Mouse (Mus musculus) kidney, embryonic 14.5 days (tissue): ENCODE results near the gene Gzmn. TPM values are rescaled to one million over a fixed set of nuclear protein-coding genes. Genes with fewer than 3 reads are reported as not detected.
"Not testable (repeated sequence)": the region's sequence is repeated elsewhere in the genome, so short reads cannot be mapped to it uniquely, and the experiment has no call there.

ENCODE experiments used
- ATAC-seq: fragments of 200-750 bp; cut with Nextera tagmentation; 2 replicates; pipeline ENCODE4 v1.8.0; 2017; ENCODE audit warnings: moderate number of reproducible peaks, mild to moderate bottlenecking, moderate TSS enrichment, moderate library complexity; ENCODE audit not compliant: low FRiP score, low TSS enrichment
- H3K27ac ChIP-seq: fragments of 300-500 bp; sonication (generic); 2 replicates; pipeline ENCODE4 v1.5.1; 2014; ENCODE audit warnings: low read depth, mild to moderate bottlenecking, low read length, moderate library complexity, mixed read lengths
- H3K27me3 ChIP-seq: fragments of 300-500 bp; sonication (generic); 2 replicates; pipeline ENCODE4 v1.6.1; 2014; ENCODE audit warnings: mild to moderate bottlenecking, low read length; ENCODE audit not compliant: control insufficient read depth, insufficient read depth
- H3K36me3 ChIP-seq: fragments of 300-500 bp; sonication (generic); 2 replicates; pipeline ENCODE4 v1.6.1; 2014; ENCODE audit warnings: low read length, mixed read lengths; ENCODE audit not compliant: control insufficient read depth, insufficient read depth
- H3K4me1 ChIP-seq: fragments of 300-500 bp; sonication (generic); 2 replicates; pipeline ENCODE4 v1.6.1; 2014; ENCODE audit warnings: low read length, mixed read lengths; ENCODE audit not compliant: control insufficient read depth, insufficient read depth
- H3K4me2 ChIP-seq: fragments of 300-500 bp; sonication (generic); replicated peaks from 2 replicates; pipeline ENCODE4 v1.6.1; 2014; ENCODE audit warnings: low read depth, mild to moderate bottlenecking, low read length
- H3K4me3 ChIP-seq: fragments of 300-500 bp; sonication (generic); 2 replicates; pipeline ENCODE4 v1.5.1; 2014; ENCODE audit warnings: mild to moderate bottlenecking, low read length
- H3K9ac ChIP-seq: fragments of 300-500 bp; sonication (generic); 2 replicates; pipeline ENCODE4 v1.6.1; 2014; ENCODE audit warnings: low read depth, mild to moderate bottlenecking, low read length, moderate library complexity
- H3K9me3 ChIP-seq: fragments of 300-500 bp; sonication (generic); 2 replicates; pipeline ENCODE4 v1.6.1; 2016; ENCODE audit warnings: low read length; ENCODE audit not compliant: control insufficient read depth
- WGBS: fragments of 180-500 bp; shearing (Covaris S2); extraction: QIAGEN DNeasy Blood & Tissue Kit; methylation state at CpG from one replicate; pipeline ENCODE4 v1.1.7; 2014; 5-methylcytosine and 5-hydroxymethylcytosine counted together
- polyA plus RNA-seq: library from polyadenylated mRNA; unstranded; fragments of >200 nt; fragmentation: Nextera tagmentation; extraction: Ambion mirVana; gene quantifications from 2 replicates; pipeline ENCODE4 v1.2.1, GENCODE M21; 2014

The Gzmn gene
- not detected in 2 replicates for polyA plus RNA-seq

- 88% methylated on average over 5 of the region's 5 CpGs for WGBS
- no peak within 1 kb of the TSS for H3K4me3 ChIP-seq
- no peaks in the 10 kb centered on the region for H3K4me1 ChIP-seq
- no peaks in the 10 kb centered on the region for H3K9me3 ChIP-seq
- no peak within 1 kb of the TSS for H3K4me2 ChIP-seq
- no peaks in the 10 kb centered on the region for H3K36me3 ChIP-seq
- no peak within 1 kb of the TSS for H3K27ac ChIP-seq
- H3K9ac ChIP-seq: no peak within 1 kb of the TSS
- no peaks in the 10 kb centered on the region for H3K27me3 ChIP-seq
- ATAC-seq: no peak
Observed at GRCm38 (mm10) chr14:56174499-56174898, at the start of gene Gzmn. Gene Gzmn, minus strand, starts transcription at chr14:56174599.

- Histone ChIP-seq H3K4me3 (no peak within 1 kb of the TSS), H3K27ac (no peak within 1 kb of the TSS), H3K9ac (no peak within 1 kb of the TSS), H3K36me3 (no peaks in the 10 kb centered on the region), H3K27me3 (no peaks in the 10 kb centered on the region), H3K4me1 (no peaks in the 10 kb centered on the region), H3K4me2 (no peak within 1 kb of the TSS), H3K9me3 (no peaks in the 10 kb centered on the region)
- 94% methylated on average over 4 of the region's 4 CpGs for WGBS
- ATAC-seq: no peak
Observed at GRCm38 (mm10) chr14:56211317-56211716, 36.9 kb upstream of the Gzmn start, which contains the start of gene Gzmf. Gene Gzmf, minus strand, starts transcription at chr14:56211417.

GRCm38 (mm10) chr14:56205613-56206012 lies 31.2 kb upstream of the Gzmn start:
- no peak overlapping the region for H3K4me3 ChIP-seq
- no peak overlapping the region for H3K9ac ChIP-seq
- no peaks in the 10 kb centered on the region for H3K27me3 ChIP-seq
- no peak overlapping the region for H3K4me2 ChIP-seq
- no peak for ATAC-seq
- no peaks in the 10 kb centered on the region for H3K9me3 ChIP-seq
- WGBS: 85% methylated on average over 1 of the region's 1 CpGs
- H3K4me1 ChIP-seq: no peaks in the 10 kb centered on the region
- H3K27ac ChIP-seq: no peak overlapping the region
- no peaks in the 10 kb centered on the region for H3K36me3 ChIP-seq

DNA sequence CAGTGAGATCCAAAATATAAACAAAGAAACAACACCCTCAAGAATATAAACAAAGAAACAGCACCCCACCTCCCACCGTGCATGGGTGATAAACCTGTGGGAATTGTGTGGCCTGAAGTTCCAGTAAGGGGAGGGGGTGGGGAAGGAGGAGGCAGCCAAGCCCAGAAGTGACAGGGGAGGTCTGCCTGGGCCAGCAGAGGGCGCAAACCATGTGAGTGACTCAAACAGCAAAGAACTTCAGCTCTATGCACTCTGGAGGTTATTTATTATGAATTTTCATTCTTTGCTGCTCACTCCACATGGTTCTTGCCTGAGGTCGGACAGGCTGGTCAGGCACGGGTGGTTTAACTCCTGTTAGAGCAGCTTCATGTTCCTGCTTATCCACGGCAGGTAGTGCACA lies 30.6 kb upstream of the Gzmn start:
- not testable (repeated sequence) for H3K9ac ChIP-seq, H3K36me3 ChIP-seq, H3K4me3 ChIP-seq, H3K4me1 ChIP-seq, H3K9me3 ChIP-seq, H3K27ac ChIP-seq, H3K4me2 ChIP-seq, H3K27me3 ChIP-seq, ATAC-seq
- 31% methylated on average over 5 of the region's 5 CpGs for WGBS

GRCm38 (mm10) chr14:56203975-56204374 lies 29.6 kb upstream of the Gzmn start:
- no peaks in the 10 kb centered on the region for H3K27me3 ChIP-seq

GRCm38 (mm10) chr14:56186946-56187345 lies 12.5 kb upstream of the Gzmn start:
- no peak overlapping the region for H3K9ac ChIP-seq
- WGBS: 51% methylated on average over 6 of the region's 6 CpGs
- H3K9me3 ChIP-seq: no peaks in the 10 kb centered on the region
- no peak overlapping the region for H3K27ac ChIP-seq
- H3K27me3 ChIP-seq: no peaks in the 10 kb centered on the region
- H3K4me2 ChIP-seq: no peak overlapping the region
- H3K36me3 ChIP-seq: no peaks in the 10 kb centered on the region
- ATAC-seq: no peak
- H3K4me1 ChIP-seq: no peaks in the 10 kb centered on the region
- H3K4me3 ChIP-seq: no peak overlapping the region

More at GRCm38 (mm10) chr14:56203975-56204374, 29.6 kb upstream of the Gzmn start:
- H3K36me3 ChIP-seq: no peaks in the 10 kb centered on the region
- H3K9ac ChIP-seq: no peak overlapping the region
- H3K4me2 ChIP-seq: no peak overlapping the region
- no peak overlapping the region for H3K4me3 ChIP-seq
- H3K4me1 ChIP-seq: no peaks in the 10 kb centered on the region
- no peak for ATAC-seq
- H3K27ac ChIP-seq: no peak overlapping the region
- H3K9me3 ChIP-seq: no peaks in the 10 kb centered on the region
- 8% methylated on average over 2 of the region's 2 CpGs for WGBS

DNA sequence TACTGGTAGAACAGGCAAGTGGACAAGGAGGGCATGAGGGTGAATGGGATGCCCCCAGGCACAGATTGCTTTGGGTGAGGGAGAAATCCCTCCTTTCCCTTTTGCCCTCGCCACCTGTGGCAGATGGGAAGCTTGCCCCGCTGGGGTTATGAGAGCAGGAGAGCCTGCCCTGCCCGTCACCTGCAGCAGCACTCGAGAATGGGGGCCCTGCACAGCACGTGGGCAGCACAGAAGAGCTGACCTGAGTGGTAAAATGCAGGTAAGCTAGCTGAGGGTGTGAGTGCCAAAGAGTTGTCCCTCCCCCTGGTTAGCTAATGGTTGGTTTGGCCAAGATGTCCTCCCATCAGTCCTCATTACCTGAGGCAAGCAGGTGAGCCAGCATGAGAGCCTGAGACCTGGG lies 12.1 kb upstream of the Gzmn start:
- H3K9ac ChIP-seq: no peak overlapping the region
- no peak overlapping the region for H3K27ac ChIP-seq
- H3K4me2 ChIP-seq: no peak overlapping the region
- H3K4me1 ChIP-seq: no peaks in the 10 kb centered on the region
- WGBS: 68% methylated on average over 5 of the region's 5 CpGs
- H3K9me3 ChIP-seq: no peaks in the 10 kb centered on the region
- H3K36me3 ChIP-seq: no peaks in the 10 kb centered on the region
- no peak overlapping the region for H3K4me3 ChIP-seq
- no peak for ATAC-seq
- no peaks in the 10 kb centered on the region for H3K27me3 ChIP-seq

GRCm38 (mm10) chr14:56177651-56178050 lies 3.3 kb upstream of the Gzmn start:
- H3K27me3 ChIP-seq, H3K36me3 ChIP-seq, H3K4me2 ChIP-seq, ATAC-seq, H3K9ac ChIP-seq, H3K4me3 ChIP-seq, H3K27ac ChIP-seq, H3K4me1 ChIP-seq, H3K9me3 ChIP-seq: not testable (repeated sequence)
- 24% methylated on average over 8 of the region's 8 CpGs for WGBS

DNA sequence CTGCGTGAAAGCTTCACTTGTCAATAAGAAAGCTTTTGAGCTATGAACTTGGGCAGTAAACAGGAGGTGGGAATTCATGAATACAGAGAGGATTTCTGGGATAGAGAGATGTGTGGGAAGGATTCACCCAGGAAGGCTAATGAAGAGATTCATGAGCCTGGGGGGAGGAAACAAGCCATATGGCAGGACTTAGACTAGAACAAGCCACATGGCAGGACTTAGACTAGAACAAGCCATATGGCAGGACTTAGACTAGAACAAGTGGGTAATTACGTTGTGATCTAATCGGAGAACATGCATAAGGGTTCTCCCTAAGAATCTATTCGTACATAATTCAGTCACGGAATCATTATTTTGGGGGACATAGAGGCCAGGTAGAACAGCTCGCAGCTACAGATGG lies 1.0 kb downstream of the Gzmn start:
- WGBS: 94% methylated on average over 6 of the region's 6 CpGs
- H3K4me3 ChIP-seq: no peak overlapping the region
- H3K4me2 ChIP-seq: no peak overlapping the region
- H3K27ac ChIP-seq: no peak overlapping the region
- H3K4me1 ChIP-seq: no peaks in the 10 kb centered on the region
- H3K9me3 ChIP-seq: no peaks in the 10 kb centered on the region
- ATAC-seq: no peak
- H3K9ac ChIP-seq: no peak overlapping the region
- H3K36me3 ChIP-seq: no peaks in the 10 kb centered on the region
- H3K27me3 ChIP-seq: no peaks in the 10 kb centered on the region
